ENCODE assay signal across 9 mouse cellular contexts in genomic region chr2:13168743-13169142, GRCm38 (mm10).
DNase-seq lines count a peak whose midpoint lies in the region; ATAC-seq lines count a peak whose summit lies in the region.
"Had no signal": no experiment of that assay in that cellular context is flagged by ENCODE, and none has a peak within 500 bp of the region (broad histone marks: within the 10 kb centered on the region; RNA-seq: fewer than 3 reads in every experiment).

No protein-coding gene starts in this region.

- H3K36me3 ChIP-seq in intestine, embryonic 14.5 days (ENCODE audit: control insufficient read depth, insufficient read depth, low read length) = no peaks in the 10 kb centered on the region; the same call in 1 of the 2 replicates
- no peaks in the 10 kb centered on the region for H3K36me3 ChIP-seq in intestine, embryonic 15.5 days
- H3K36me3 ChIP-seq in liver, embryonic 13.5 days = no peaks in the 10 kb centered on the region
- H3K36me3 ChIP-seq: embryonic facial prominence, embryonic 12.5 days had no signal

- no peak for ATAC-seq in intestine, embryonic 14.5 days (replicated peaks; ENCODE audit: low FRiP score, low TSS enrichment, low read depth)
- ATAC-seq in intestine, embryonic 15.5 days = no peak
- no peak for ATAC-seq in liver, embryonic 13.5 days (ENCODE audit: low read depth)

- H3K9ac ChIP-seq in intestine, embryonic 14.5 days (ENCODE audit: low read length) = no peak overlapping the region
- H3K9ac ChIP-seq in intestine, embryonic 15.5 days = no peak overlapping the region
- H3K9ac ChIP-seq in liver, embryonic 13.5 days = no peak overlapping the region
- H3K9ac ChIP-seq: embryonic facial prominence, embryonic 12.5 days had no signal

- no peaks in the 10 kb centered on the region for H3K4me1 ChIP-seq in intestine, embryonic 14.5 days (replicated peaks; ENCODE audit: control insufficient read depth, insufficient read depth, low read length)
- H3K4me1 ChIP-seq in intestine, embryonic 15.5 days (replicated peaks) = no peaks in the 10 kb centered on the region
- H3K4me1 ChIP-seq in liver, embryonic 13.5 days (replicated peaks) = no peaks in the 10 kb centered on the region
- H3K4me1 ChIP-seq: embryonic facial prominence, embryonic 12.5 days had no signal

- no peaks in the 10 kb centered on the region for H3K27me3 ChIP-seq in intestine, embryonic 14.5 days (replicated peaks; ENCODE audit: control insufficient read depth, insufficient read depth, low read length)
- H3K27me3 ChIP-seq in intestine, embryonic 15.5 days (replicated peaks) = no peaks in the 10 kb centered on the region
- H3K27me3 ChIP-seq in liver, embryonic 13.5 days = no peaks in the 10 kb centered on the region
- H3K27me3 ChIP-seq: embryonic facial prominence, embryonic 12.5 days had no signal

- H3K4me3 ChIP-seq in intestine, embryonic 14.5 days (ENCODE audit: low read depth, low read length) = no peak overlapping the region
- no peak overlapping the region for H3K4me3 ChIP-seq in intestine, embryonic 15.5 days (replicated peaks)
- H3K4me3 ChIP-seq in liver, embryonic 13.5 days (replicated peaks) = no peak overlapping the region
- H3K4me3 ChIP-seq: embryonic facial prominence, embryonic 12.5 days had no signal

- DNase-seq in intestine, embryonic 14.5 days (ENCODE audit: low spot score) = peak; percentile 75
- peak; percentile 49 for DNase-seq in NIH3T3 (ENCODE audit: low read depth)
- peak; percentile 60 for DNase-seq in embryo, embryonic 9.5 days (ENCODE audit: extremely low spot score)
- peak; percentile 35 for DNase-seq in liver, embryonic 13.5 days
- no peak for DNase-seq in T-cell, adult 2 months (ENCODE audit: low spot score)
- no peak for DNase-seq in gastrocnemius, postnatal 4 days (ENCODE audit: low spot score in 2 of 2)
- DNase-seq in thymus, postnatal 10 days (ENCODE audit: low spot score in 2 of 2) = no peak

- 54% methylated on average over 5 of the region's 5 CpGs for WGBS in intestine, embryonic 14.5 days
- WGBS in intestine, embryonic 15.5 days = 49% methylated on average over 5 of the region's 5 CpGs
- 36% methylated on average over 5 of the region's 5 CpGs for WGBS in liver, embryonic 13.5 days (ENCODE audit: insufficient replicate concordance)

- H3K4me2 ChIP-seq in intestine, embryonic 14.5 days (ENCODE audit: low read length) = no peak overlapping the region
- no peak overlapping the region for H3K4me2 ChIP-seq in intestine, embryonic 15.5 days (replicated peaks)
- no peak overlapping the region for H3K4me2 ChIP-seq in liver, embryonic 13.5 days
- H3K4me2 ChIP-seq: embryonic facial prominence, embryonic 12.5 days had no signal

- H3K27ac ChIP-seq in intestine, embryonic 14.5 days (ENCODE audit: low read depth) = no peak overlapping the region
- no peak overlapping the region for H3K27ac ChIP-seq in intestine, embryonic 15.5 days
- no peak overlapping the region for H3K27ac ChIP-seq in liver, embryonic 13.5 days
- H3K27ac ChIP-seq: embryonic facial prominence, embryonic 12.5 days had no signal

- no peaks in the 10 kb centered on the region for H3K9me3 ChIP-seq in intestine, embryonic 14.5 days (ENCODE audit: control insufficient read depth, low read length)
- no peaks in the 10 kb centered on the region for H3K9me3 ChIP-seq in intestine, embryonic 15.5 days
- H3K9me3 ChIP-seq in liver, embryonic 13.5 days (replicated peaks) = no peaks in the 10 kb centered on the region
- H3K9me3 ChIP-seq: embryonic facial prominence, embryonic 12.5 days had no signal

Comparison
In these comparisons a context has a peak if more than half of its experiments do, and no peak if none do; other contexts are left out.
1. DNase-seq: peak in intestine, embryonic 14.5 days (single experiment), NIH3T3 (single experiment), embryo, embryonic 9.5 days (single experiment) and liver, embryonic 13.5 days (single experiment); none in T-cell, adult 2 months (single experiment), gastrocnemius, postnatal 4 days (0 of 2) and thymus, postnatal 10 days (0 of 2).